31 mouse cellular contexts compared by ENCODE assay signal in genomic region chr2:169452956-169453355, GRCm38 (mm10).
"Had no signal": no experiment of that assay in that cellular context is flagged by ENCODE, and none has a peak within 500 bp of the region (broad histone marks: within the 10 kb centered on the region; RNA-seq: fewer than 3 reads in every experiment).

No protein-coding gene starts in this region.

- ATAC-seq: liver, embryonic 12.5 days; liver, postnatal 0 days; lung, postnatal 0 days; midbrain, embryonic 13.5 days; midbrain, embryonic 15.5 days; midbrain, embryonic 16.5 days had no signal

- H3K4me2 ChIP-seq: limb, embryonic 12.5 days; limb, embryonic 13.5 days; limb, embryonic 15.5 days; liver, embryonic 11.5 days; liver, embryonic 12.5 days; liver, embryonic 13.5 days; liver, embryonic 15.5 days; lung, embryonic 14.5 days; lung, embryonic 15.5 days; midbrain, embryonic 12.5 days; midbrain, embryonic 13.5 days; midbrain, embryonic 15.5 days; neural tube, embryonic 12.5 days had no signal

- DNase-seq: left cerebral cortex, postnatal 4 days; liver; liver, embryonic 13.5 days; liver, postnatal 0 days; lung, adult 18-20 months; lung, adult 2 months; lung, embryonic 14.5 days; lung, postnatal 10 days; lung, postnatal 14 days; lung, postnatal 36 days; lung, postnatal 4 days; midbrain, embryonic 14.5 days had no signal

- H3K9me3 ChIP-seq: limb, embryonic 10.5 days; limb, embryonic 12.5 days; limb, embryonic 15.5 days; liver, embryonic 12.5 days; liver, embryonic 13.5 days; liver, embryonic 15.5 days; lung, embryonic 15.5 days; midbrain, embryonic 12.5 days; midbrain, embryonic 13.5 days; midbrain, embryonic 15.5 days had no signal

- H3K36me3 ChIP-seq: limb, embryonic 10.5 days; limb, embryonic 12.5 days; limb, embryonic 13.5 days; limb, embryonic 15.5 days; liver, embryonic 12.5 days; liver, embryonic 13.5 days; liver, embryonic 15.5 days; lung, embryonic 15.5 days; midbrain, embryonic 12.5 days; midbrain, embryonic 13.5 days; midbrain, embryonic 15.5 days; neural tube, embryonic 12.5 days had no signal

- H3K9ac ChIP-seq: limb, embryonic 12.5 days; limb, embryonic 13.5 days; limb, embryonic 15.5 days; liver, embryonic 12.5 days; liver, embryonic 13.5 days; liver, embryonic 14.5 days; liver, embryonic 15.5 days; liver, postnatal 0 days; lung, embryonic 14.5 days; lung, embryonic 15.5 days; midbrain, embryonic 12.5 days; midbrain, embryonic 13.5 days; midbrain, embryonic 15.5 days; neural tube, embryonic 12.5 days had no signal

- H3K4me1 ChIP-seq: limb, embryonic 10.5 days; limb, embryonic 12.5 days; limb, embryonic 13.5 days; limb, embryonic 15.5 days; liver, embryonic 12.5 days; liver, embryonic 13.5 days; liver, embryonic 15.5 days; lung, embryonic 15.5 days; megakaryocyte, embryonic 14.5 days; midbrain, embryonic 12.5 days; midbrain, embryonic 13.5 days; midbrain, embryonic 15.5 days; neural tube, embryonic 12.5 days had no signal

- H3K27ac ChIP-seq: left cerebral cortex, adult 2 months; limb, embryonic 10.5 days; limb, embryonic 12.5 days; limb, embryonic 13.5 days; limb, embryonic 15.5 days; liver, embryonic 12.5 days; liver, embryonic 13.5 days; liver, embryonic 14.5 days; liver, embryonic 15.5 days; lung, embryonic 15.5 days; macrophage; midbrain, embryonic 12.5 days; midbrain, embryonic 13.5 days; midbrain, embryonic 15.5 days; neural tube, embryonic 12.5 days had no signal

- H3K27me3 ChIP-seq: limb, embryonic 12.5 days; limb, embryonic 13.5 days; limb, embryonic 15.5 days; liver, embryonic 12.5 days; liver, embryonic 13.5 days; liver, embryonic 15.5 days; lung, embryonic 15.5 days; megakaryocyte, embryonic 14.5 days; midbrain, embryonic 12.5 days; midbrain, embryonic 13.5 days; midbrain, embryonic 15.5 days; neural tube, embryonic 12.5 days had no signal

- H3K4me3 ChIP-seq: left cerebral cortex, adult 2 months; limb, embryonic 10.5 days; limb, embryonic 12.5 days; limb, embryonic 13.5 days; limb, embryonic 15.5 days; liver, embryonic 12.5 days; liver, embryonic 13.5 days; liver, embryonic 15.5 days; lung, embryonic 15.5 days; megakaryocyte, embryonic 14.5 days; midbrain, embryonic 12.5 days; midbrain, embryonic 13.5 days; midbrain, embryonic 15.5 days; myocyte; neural tube, embryonic 12.5 days had no signal
